Mouse (Mus musculus) heart, adult 10 weeks (tissue): Measurements from ENCODE around the gene Il11ra1. TPM values are rescaled to one million over a fixed set of nuclear protein-coding genes. Genes with fewer than 3 reads are reported as not detected.

Experiments
- polyA plus RNA-seq: library from polyadenylated mRNA; stranded (reverse); fragments of 350-450 nt; fragmentation: Illumina TruSeq; extraction: RNeasy Lipid Tissue Mini Kit (QIAGEN cat#74804); gene quantifications from one replicate; pipeline ENCODE4 v1.2.3, GENCODE M21; 2014; ENCODE audit warnings: low read depth, low replicate concordance

Gene Il11ra1
- 114 TPM for polyA plus RNA-seq

GRCm38 (mm10) chr4:41699783-41700182 is at the start of gene Il11ra1:
Gene Il11ra1 (plus strand): TSS chr4:41699989.

GRCm38 (mm10) chr4:41696930-41697841 is 2.6 kb upstream of the Il11ra1 start, which contains the start of gene Cntfr:
Gene Cntfr (minus strand): TSS chr4:41697089.

GRCm38 (mm10) chr4:41713197-41714067 is 13.6 kb downstream of the Il11ra1 start, which contains the start of gene Rpp25l:
Gene Rpp25l (minus strand): TSS chr4:41713534.

GRCm38 (mm10) chr4:41722918-41723351 is 23.1 kb downstream of the Il11ra1 start, which contains the start of gene Dctn3:
Gene Dctn3 (minus strand): TSS chr4:41723170.

GRCm38 (mm10) chr4:41731052-41731765 is 31.4 kb downstream of the Il11ra1 start, which contains the start of gene Arid3c:
Gene Arid3c (minus strand): TSS chr4:41731142.

GRCm38 (mm10) chr4:41754797-41755337 is 55.1 kb downstream of the Il11ra1 start, which contains the start of gene Galt:
Gene Galt (plus strand): TSS chr4:41755228.

GRCm38 (mm10) chr4:41755338-41756305 is 55.8 kb downstream of the Il11ra1 start, which contains the start of gene Sigmar1:
Gene Sigmar1 (minus strand): TSS chr4:41756157.

GRCm38 (mm10) chr4:41774002-41774401 is 74.2 kb downstream of the Il11ra1 start, which contains the start of gene Ccl27a:
Gene Ccl27a (minus strand): TSS chr4:41774247.

Other genes with a start within 250 kb of the Il11ra1 start
- 0.08 TPM for gene Kif24, start 235.1 kb upstream of the Il11ra1 start, polyA plus RNA-seq
- 39.1 TPM for gene Nudt2, start 234.8 kb upstream of the Il11ra1 start, polyA plus RNA-seq
- 7.1 TPM for gene AI464131, start 196.9 kb upstream of the Il11ra1 start, polyA plus RNA-seq
- not detected for gene 1110017D15Rik, start 182.7 kb upstream of the Il11ra1 start, polyA plus RNA-seq
- gene Fam219a, start 130.5 kb upstream of the Il11ra1 start, polyA plus RNA-seq, result 15.1 TPM
- 2.3 TPM for gene Dnaic1, start 130.2 kb upstream of the Il11ra1 start, polyA plus RNA-seq
- gene Enho, start 59.7 kb upstream of the Il11ra1 start, polyA plus RNA-seq, result 10.1 TPM
- 6.3 TPM for gene Cntfr, start 2.9 kb upstream of the Il11ra1 start, polyA plus RNA-seq
- gene Rpp25l, start 13.5 kb downstream of the Il11ra1 start, polyA plus RNA-seq, result 27.5 TPM
- gene Dctn3, start 23.2 kb downstream of the Il11ra1 start, polyA plus RNA-seq, result 70.5 TPM
- not detected for gene Arid3c, start 31.2 kb downstream of the Il11ra1 start, polyA plus RNA-seq
- gene Galt, start 55.2 kb downstream of the Il11ra1 start, polyA plus RNA-seq, result 65.1 TPM
- gene Sigmar1, start 56.2 kb downstream of the Il11ra1 start, polyA plus RNA-seq, result 24.3 TPM
- 25.4 TPM for gene Ccl27a, start 74.3 kb downstream of the Il11ra1 start, polyA plus RNA-seq
- gene Gm21541, start 203.6 kb downstream of the Il11ra1 start, polyA plus RNA-seq, result not detected
- gene Gm20878, start 241.6 kb downstream of the Il11ra1 start, polyA plus RNA-seq, result not detected